Mouse (Mus musculus): ENCODE measurements around the gene Snd1.

- TF ChIP-seq POLR2A (IDR thresholded peaks at IDR 0.05; ENCODE audit: low read depth, low read length) (no peak), CTCF (IDR thresholded peaks at IDR 0.05; ENCODE audit: borderline replicate concordance, insufficient read depth, low read length) (no peak)
Observed at GRCm38 (mm10) chr6:28664716-28665115, 189.8 kb downstream of the Snd1 start.

Measured in embryonic fibroblast, embryonic 13.5 days (primary cell).